Mouse (Mus musculus) effector memory CD4-positive, alpha-beta T cell, adult 5 months (primary cell): ENCODE measurements around the gene Olfr1323. TPM values are rescaled to one million over a fixed set of nuclear protein-coding genes. Genes with fewer than 3 reads are reported as not detected.

Experiments used
- polyA plus RNA-seq: library from polyadenylated mRNA; unstranded; fragments of 100-300 nt; shearing (Covaris generic); gene quantifications from one replicate; pipeline ENCODE4 v1.2.1, GENCODE M21; 2017

Gene Olfr1323
- polyA plus RNA-seq: not detected

DNA sequence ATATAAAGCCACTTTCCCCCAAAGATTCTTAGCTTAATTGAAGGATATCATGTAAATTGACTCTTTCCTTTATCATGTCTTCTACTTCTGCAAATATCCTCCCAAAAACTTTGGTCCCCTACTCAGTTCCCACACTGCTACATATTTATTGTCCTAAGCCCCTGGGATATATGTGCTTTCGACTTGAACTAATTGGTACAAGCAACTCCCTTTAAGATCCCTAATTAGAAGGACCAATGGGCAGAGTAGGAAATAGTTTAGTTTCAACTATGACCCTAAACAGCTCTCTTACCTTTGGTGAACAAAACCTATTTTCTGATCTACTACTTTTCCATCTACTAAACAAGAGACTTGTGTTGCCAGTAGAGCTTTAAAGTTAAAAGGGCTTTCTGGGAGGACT is at the start of gene Olfr1323:
TSS of gene Olfr1323 (minus strand) at position 101 of the 400 bp plus-strand sequence.

Other genes starting within 250 kb of the Olfr1323 start
- not detected for gene Igsf1, start 221.6 kb downstream of the Olfr1323 start, polyA plus RNA-seq
- 0.40 TPM for gene Olfr1322, start 127.9 kb downstream of the Olfr1323 start, polyA plus RNA-seq